Mouse (Mus musculus) heart, adult 2 months (tissue): ENCODE measurements around the gene Slc35a5. TPM values are rescaled to one million over a fixed set of nuclear protein-coding genes. Genes with fewer than 3 reads are reported as not detected.

Source experiments
- DNase-seq, 2 experiments: peaks; one replicate each; pipeline ENCODE4 v3.0.0; 2021
- H3K27ac ChIP-seq: fragments of 200-600 bp; 2 replicates; pipeline ENCODE4 v1.8.1; 2022
- H3K27me3 ChIP-seq: fragments of 200-500 bp; 2 replicates; pipeline ENCODE4 v1.6.1; 2012; ENCODE audit warnings: mild to moderate bottlenecking, low read length, inconsistent platforms, mixed read lengths; ENCODE audit not compliant: control insufficient read depth, insufficient read depth
- H3K36me3 ChIP-seq: fragments of 200-500 bp; 2 replicates; pipeline ENCODE4 v1.6.1; 2012; ENCODE audit warnings: low read length, inconsistent platforms; ENCODE audit not compliant: control insufficient read depth, insufficient read depth
- H3K4me1 ChIP-seq: fragments of 200-500 bp; 2 replicates; pipeline ENCODE4 v1.6.1; 2011; ENCODE audit warnings: low read length; ENCODE audit not compliant: control insufficient read depth, insufficient read depth
- H3K4me3 ChIP-seq: fragments of 200-600 bp; 2 replicates; pipeline ENCODE4 v1.8.1; 2022
- H3K79me2 ChIP-seq: fragments of 200-500 bp; replicated peaks from 2 replicates; pipeline ENCODE4 v1.6.1; 2012; ENCODE audit warnings: mild to moderate bottlenecking, inconsistent platforms, low read length, moderate library complexity, mixed read lengths; ENCODE audit not compliant: control insufficient read depth, insufficient read depth
- H3K9ac ChIP-seq: fragments of 200-500 bp; 2 replicates; pipeline ENCODE4 v1.6.1; 2012; ENCODE audit warnings: low read depth, mild to moderate bottlenecking, control low read depth, inconsistent platforms, low read length, mixed read lengths
- CTCF ChIP-seq: fragments of 200-600 bp; IDR thresholded peaks from 2 replicates; pipeline ENCODE4 v1.8.1; 2022; ENCODE audit warnings: antibody characterized with exemption, mild to moderate bottlenecking, moderate library complexity
- EP300 ChIP-seq: fragments of 200-500 bp; IDR thresholded peaks from 2 replicates; pipeline ENCODE4 v1.6.1; 2011; ENCODE audit warnings: low read depth, low read length, control low read depth; ENCODE audit not compliant: insufficient read depth
- POLR2A ChIP-seq: fragments of 200-500 bp; IDR thresholded peaks from 2 replicates; pipeline ENCODE4 v1.6.1; 2011; ENCODE audit warnings: mild to moderate bottlenecking, low read depth, low read length, control low read depth; ENCODE audit not compliant: insufficient read depth
- WGBS: fragments of 180-500 bp; shearing (Covaris S2); methylation state at CpG from one replicate; pipeline ENCODE4 v1.1.7; 2018; 5-methylcytosine and 5-hydroxymethylcytosine counted together
- intact Hi-C: fragments of 180-260 bp; cut with DNase I; formaldehyde crosslinking; loops from one replicate; pipeline ENCODE4 v1.15.1; 2025
- polyA plus RNA-seq: library from polyadenylated mRNA; depleted of rRNA; stranded (reverse); fragments of >200 nt; gene quantifications from 2 replicates; pipeline ENCODE4 v1.2.3, GENCODE M21; 2012
- total RNA-seq, 2 experiments: library from RNA; stranded (reverse); gene quantifications; 2 replicates each; pipeline ENCODE4 v1.2.3; 2021

The Slc35a5 gene
- total and polyA plus RNA-seq, 3 experiments = 8.0 to 11.1 (median 9.5) TPM

DNA sequence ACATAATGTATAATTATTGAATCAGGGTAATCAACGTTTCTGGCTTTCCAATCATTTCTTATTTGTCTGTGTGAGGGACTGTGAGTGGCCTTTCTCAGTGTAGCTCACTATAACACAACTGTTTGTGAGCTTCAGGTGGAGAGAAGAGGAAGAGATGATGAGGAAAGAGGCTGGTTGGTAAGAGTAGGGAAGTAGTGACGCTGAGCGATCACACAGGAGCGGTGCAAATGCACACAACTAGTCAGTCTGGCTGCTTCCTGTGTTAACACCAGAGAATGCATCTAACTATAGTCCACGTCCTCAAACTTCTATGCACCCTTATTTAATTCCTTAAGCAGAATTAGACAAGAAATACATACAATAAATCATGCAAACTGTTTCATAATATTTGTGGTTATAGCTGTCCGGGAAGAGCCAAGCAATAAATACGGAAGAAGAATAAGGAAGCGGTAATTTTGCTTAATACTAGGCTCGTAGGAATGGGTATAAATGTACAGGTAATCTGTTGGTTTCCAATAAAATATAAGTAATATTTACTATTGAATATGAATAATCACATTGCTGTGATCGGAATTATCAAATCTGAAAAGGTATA lies 9.9 kb downstream of the Slc35a5 start:
- intact Hi-C loops = no loop called here
- H3K27me3 ChIP-seq = no peaks in the 10 kb centered on the region
- no peak overlapping the region for H3K4me3 ChIP-seq
- no peak overlapping the region for H3K9ac ChIP-seq
- H3K4me1 ChIP-seq = no peaks in the 10 kb centered on the region
- TF ChIP-seq CTCF (no peak), POLR2A (no peak), EP300 (no peak)
- WGBS = 90% methylated on average over 10 of the region's 10 CpGs
- no peak overlapping the region for H3K27ac ChIP-seq
- H3K79me2 ChIP-seq = no peaks in the 10 kb centered on the region; the same call in 1 of the 2 replicates
- DNase-seq = no peak
- peaks cover 2% of the 10 kb centered on the region; the same call in 1 of the 2 replicates for H3K36me3 ChIP-seq

DNA sequence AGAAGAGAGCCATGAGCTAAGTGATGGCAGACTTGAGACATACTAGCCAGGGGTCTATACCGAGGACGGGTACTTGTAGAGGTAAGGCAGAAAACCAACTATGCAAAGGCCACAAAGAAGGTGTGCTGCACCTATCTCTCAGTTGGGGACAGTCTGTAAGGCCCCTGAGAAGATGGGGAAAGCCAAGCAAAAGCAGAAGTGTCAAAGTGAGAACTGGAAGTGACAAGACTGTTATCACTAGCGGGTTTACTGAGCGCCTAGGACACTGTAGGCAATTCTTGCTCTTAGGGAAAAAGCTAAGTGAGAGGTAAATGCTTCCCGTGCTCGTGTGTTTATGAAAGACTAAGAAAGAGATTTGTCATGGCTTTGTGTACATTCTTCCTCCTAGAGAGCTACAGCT lies 13.4 kb downstream of the Slc35a5 start:
- Histone ChIP-seq H3K36me3 (no peaks in the 10 kb centered on the region), H3K27me3 (no peaks in the 10 kb centered on the region)
- no peak for TF ChIP-seq CTCF

DNA sequence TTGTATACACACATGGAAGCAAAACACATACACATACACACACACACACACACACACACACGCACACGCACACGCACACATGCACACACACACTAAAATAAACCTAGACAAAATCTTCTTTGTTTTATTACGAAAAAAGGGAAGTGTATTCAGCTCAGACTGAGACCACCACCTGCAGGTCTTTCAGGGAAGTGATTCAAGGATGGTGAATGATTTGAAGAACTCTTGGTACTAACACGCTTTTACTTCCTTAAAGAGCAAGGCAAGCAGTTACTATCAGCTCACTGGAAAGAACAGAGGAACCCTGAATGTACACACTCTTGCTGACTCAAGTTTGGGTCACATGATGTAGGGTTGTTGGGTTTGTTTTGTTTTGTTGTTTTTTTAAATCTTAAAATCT lies 15.9 kb downstream of the Slc35a5 start:
- Histone ChIP-seq H3K27me3 (no peaks in the 10 kb centered on the region), H3K36me3 (no peaks in the 10 kb centered on the region), H3K4me1 (no peaks in the 10 kb centered on the region), H3K4me3 (no peak overlapping the region), H3K9ac (no peak overlapping the region), H3K27ac (no peak overlapping the region), H3K79me2 (no peaks in the 10 kb centered on the region)
- no peak for DNase-seq
- intact Hi-C loops = no loop called here
- TF ChIP-seq CTCF (peak; percentile 34), EP300 (no peak)
- WGBS = 80% methylated on average over 5 of the region's 5 CpGs

More for the DNA sequence above, 13.4 kb downstream of the Slc35a5 start:
- no peak for DNase-seq
- 83% methylated on average over 6 of the region's 6 CpGs for WGBS
- H3K9ac ChIP-seq = no peak overlapping the region
- H3K4me3 ChIP-seq = no peak overlapping the region
- no peaks in the 10 kb centered on the region; the same call in 1 of the 2 replicates for H3K79me2 ChIP-seq
- H3K4me1 ChIP-seq = no peaks in the 10 kb centered on the region
- intact Hi-C loops = no loop called here
- no peak overlapping the region for H3K27ac ChIP-seq

DNA sequence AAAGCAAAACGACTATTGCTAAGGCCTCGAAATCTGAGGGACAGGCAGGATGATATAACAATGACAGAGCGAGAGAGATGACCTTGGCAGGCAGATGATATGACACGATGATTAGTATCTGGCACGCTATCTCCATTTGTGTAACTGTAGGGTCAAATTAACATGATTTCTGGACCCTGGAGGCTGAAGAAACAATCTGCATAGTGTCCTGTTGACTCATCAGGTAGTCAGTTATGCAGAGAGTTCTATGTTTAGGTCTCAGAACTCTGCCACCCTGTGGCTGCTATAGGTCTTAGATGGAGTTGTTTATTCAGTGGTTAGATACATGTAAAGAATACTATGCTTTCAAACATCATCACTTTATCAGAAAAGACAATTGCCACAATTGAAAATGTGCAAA lies 16.8 kb downstream of the Slc35a5 start:
- DNase-seq = no peak
- Histone ChIP-seq H3K79me2 (no peaks in the 10 kb centered on the region), H3K9ac (no peak overlapping the region), H3K36me3 (no peaks in the 10 kb centered on the region), H3K4me3 (no peak overlapping the region), H3K27me3 (no peaks in the 10 kb centered on the region), H3K4me1 (no peaks in the 10 kb centered on the region), H3K27ac (no peak overlapping the region)
- WGBS = 83% methylated on average over 5 of the region's 5 CpGs
- TF ChIP-seq CTCF = peak; percentile 46
- TF ChIP-seq EP300 = no peak
- intact Hi-C loops = no loop called here

DNA sequence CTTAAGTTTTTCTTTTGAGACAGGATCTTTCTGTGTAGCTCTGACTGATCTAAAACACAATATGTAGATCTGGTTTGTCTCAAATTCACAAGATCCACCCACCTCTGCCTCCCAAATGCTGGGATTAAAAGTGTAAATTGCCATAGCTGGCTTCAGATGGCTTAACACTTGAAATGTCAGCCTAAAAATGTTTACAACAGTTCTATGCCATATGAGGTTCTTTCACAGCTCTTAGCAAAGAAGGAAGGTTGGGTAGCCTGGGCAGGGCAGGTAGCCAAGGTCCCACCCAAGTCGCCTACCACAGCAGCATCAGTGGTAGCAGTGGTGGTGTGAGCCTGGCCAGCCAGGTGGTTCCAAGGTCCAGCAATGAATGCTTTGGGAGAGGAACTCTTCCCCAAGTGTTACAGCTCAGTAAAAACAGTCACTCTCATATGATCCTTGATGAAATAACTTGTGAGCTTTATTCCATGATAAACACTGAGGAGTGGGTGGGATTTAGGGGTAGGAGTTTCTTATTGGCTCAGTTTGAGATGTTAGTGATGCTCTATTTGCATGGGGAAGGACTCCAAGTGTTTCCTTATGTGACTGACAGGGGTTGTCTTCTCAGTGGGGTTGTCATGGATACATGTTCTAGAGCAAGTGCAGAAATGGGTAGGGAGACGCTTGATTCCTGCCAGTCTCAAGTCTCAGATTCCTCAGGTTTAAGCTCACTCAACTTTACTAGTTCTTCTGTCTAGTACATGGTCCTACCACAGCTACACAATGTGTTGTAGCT lies 30.4 kb downstream of the Slc35a5 start:
- WGBS = 90% methylated on average over 2 of the region's 2 CpGs
- TF ChIP-seq EP300 = no peak
- no peak for TF ChIP-seq POLR2A
- TF ChIP-seq CTCF = no peak
- Histone ChIP-seq H3K9ac (no peak overlapping the region), H3K4me1 (no peaks in the 10 kb centered on the region), H3K4me3 (no peak overlapping the region), H3K36me3 (no peaks in the 10 kb centered on the region), H3K27ac (no peak overlapping the region), H3K79me2 (no peaks in the 10 kb centered on the region), H3K27me3 (no peaks in the 10 kb centered on the region)
- no peak for DNase-seq
- intact Hi-C loops = no loop called here

DNA sequence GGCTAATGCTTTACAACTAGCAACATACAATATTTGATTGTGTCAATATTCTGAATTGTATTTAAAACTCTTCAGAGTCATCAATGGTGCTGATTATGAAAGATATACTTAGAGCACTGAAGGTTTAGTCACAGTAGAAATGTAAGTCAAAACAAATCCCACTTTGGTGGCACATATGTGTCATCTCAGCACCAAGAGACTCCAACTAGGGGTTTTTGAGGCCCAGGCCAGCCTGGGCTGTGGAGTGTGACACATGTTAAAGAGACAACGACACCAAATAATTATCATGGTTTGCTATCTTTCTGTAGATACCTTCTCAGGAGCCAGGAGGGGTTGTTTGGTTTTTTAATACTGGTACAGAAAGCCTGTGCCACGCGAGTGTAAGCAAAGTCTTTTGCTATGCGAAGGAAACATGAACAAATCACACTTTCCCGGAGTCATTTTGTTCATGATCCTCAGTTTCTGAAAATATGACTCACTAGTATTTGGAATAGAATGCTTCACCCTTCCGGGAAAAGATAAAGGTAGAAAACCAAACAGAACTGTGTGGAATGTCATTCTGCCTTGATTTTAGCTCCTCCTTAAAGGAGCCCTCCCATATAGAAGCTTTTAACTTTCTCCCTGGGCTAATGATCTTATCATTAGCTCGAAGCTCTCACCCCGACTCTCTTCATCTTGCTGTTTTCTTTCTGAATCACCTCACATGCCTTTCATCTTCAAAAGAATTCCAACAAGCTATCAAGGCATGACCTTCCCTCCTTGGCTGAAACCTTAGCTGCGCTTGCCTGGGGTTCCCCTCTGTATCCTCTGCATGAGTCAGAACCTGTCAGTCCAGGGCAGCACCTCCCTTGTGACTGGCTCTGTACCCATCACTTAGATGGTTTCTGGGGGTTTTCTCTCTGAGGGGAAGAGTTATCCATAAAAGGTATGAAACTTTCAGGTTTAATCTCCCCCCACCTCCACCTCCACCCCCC lies 34.0 kb downstream of the Slc35a5 start:
- peaks cover 9% of the 10 kb centered on the region for H3K36me3 ChIP-seq
- no peak for DNase-seq
- no peaks in the 10 kb centered on the region for H3K79me2 ChIP-seq
- 57% methylated on average over 9 of the region's 9 CpGs for WGBS
- H3K27ac ChIP-seq = no peak overlapping the region
- H3K4me1 ChIP-seq = peaks cover 3% of the 10 kb centered on the region
- no peak overlapping the region for H3K9ac ChIP-seq
- intact Hi-C loops = no loop called here
- no peaks in the 10 kb centered on the region for H3K27me3 ChIP-seq
- no peak overlapping the region for H3K4me3 ChIP-seq
- TF ChIP-seq CTCF (no peak), POLR2A (no peak), EP300 (no peak)
